Mouse (Mus musculus) megakaryocyte, embryonic 14.5 days (primary cell): Measurements from ENCODE around the gene Pde6d. TPM values are rescaled to one million over a fixed set of nuclear protein-coding genes. Genes with fewer than 3 reads are reported as not detected.

Experiments
- H3K27me3 ChIP-seq: replicated peaks from 2 replicates; pipeline ENCODE3; 2012; ENCODE audit warnings: inconsistent platforms
- H3K36me3 ChIP-seq: replicated peaks from 2 replicates; pipeline ENCODE3; 2012; ENCODE audit warnings: low read length, inconsistent platforms, mixed read lengths
- H3K4me1 ChIP-seq: 2 replicates; pipeline ENCODE4 v1.6.1; 2012; ENCODE audit warnings: inconsistent platforms
- H3K4me3 ChIP-seq: replicated peaks from 2 replicates; pipeline ENCODE3; 2012; ENCODE audit warnings: moderate library complexity, mild to moderate bottlenecking, inconsistent platforms
- H3K9me3 ChIP-seq: 2 replicates; pipeline ENCODE4 v1.6.1; 2012; ENCODE audit warnings: inconsistent platforms
- FLI1 ChIP-seq: IDR thresholded peaks from 2 replicates; pipeline ENCODE4 v1.6.1; 2012; ENCODE audit warnings: low read length, inconsistent platforms, mixed read lengths
- GATA1 ChIP-seq: IDR thresholded peaks from 3 replicates; pipeline ENCODE4 v1.6.1; 2012; ENCODE audit warnings: mixed read lengths, low read length, inconsistent platforms, borderline replicate concordance
- polyA plus RNA-seq: library from polyadenylated mRNA; stranded (reverse); fragments of >175 nt; gene quantifications from 2 replicates; pipeline ENCODE4 v1.2.3, GENCODE M21; 2012; ENCODE audit warnings: low replicate concordance; ENCODE audit not compliant: insufficient read depth

The Pde6d gene
- polyA plus RNA-seq: 24.8 and 45.8 TPM in 2 replicates

GRCm38 (mm10) chr1:86582451-86583096, at the start of gene Pde6d, which contains the start of gene Cops7b:
Gene Pde6d, minus strand, starts transcription at chr1:86582629.
Gene Cops7b, plus strand, starts transcription at chr1:86582904.
- Histone ChIP-seq H3K36me3 (peaks cover 8% of the 10 kb centered on the region), H3K4me1 (peaks cover 44% of the 10 kb centered on the region), H3K9me3 (no peaks in the 10 kb centered on the region), H3K27me3 (no peaks in the 10 kb centered on the region), H3K4me3 (peak within 1 kb of the TSS; percentile 99)
- TF ChIP-seq FLI1: no peak
- no peak for TF ChIP-seq GATA1

DNA sequence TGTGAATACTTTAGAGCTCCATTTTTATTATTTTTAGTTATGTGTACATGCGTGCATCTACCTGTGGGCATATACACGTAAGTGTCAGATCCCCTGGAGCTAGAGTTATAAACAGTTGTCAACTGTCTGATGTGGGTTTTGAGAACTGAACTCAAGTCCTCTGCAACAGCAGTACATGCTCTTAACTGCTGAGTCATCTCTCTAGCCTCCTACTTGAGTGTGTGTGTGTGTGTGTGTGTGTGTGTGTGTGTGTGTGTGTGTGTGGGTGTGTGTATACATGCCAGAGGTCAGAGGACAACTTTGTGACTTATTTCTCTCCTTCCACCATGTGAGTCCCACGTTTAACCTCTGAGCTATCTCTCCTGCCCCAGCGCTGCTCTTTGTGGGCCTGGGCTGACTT, 48.1 kb upstream of the Pde6d start:
- no peak for TF ChIP-seq FLI1
- TF ChIP-seq GATA1: no peak
- Histone ChIP-seq H3K4me1 (peaks cover 18% of the 10 kb centered on the region), H3K9me3 (no peaks in the 10 kb centered on the region), H3K4me3 (no peak overlapping the region), H3K36me3 (no peaks in the 10 kb centered on the region), H3K27me3 (peaks cover 17% of the 10 kb centered on the region)

- TF ChIP-seq FLI1 (no peak), GATA1 (no peak)
- H3K27me3 ChIP-seq: peaks cover 21% of the 10 kb centered on the region
- peaks cover 18% of the 10 kb centered on the region for H3K4me1 ChIP-seq
- H3K36me3 ChIP-seq: no peaks in the 10 kb centered on the region
- peaks cover 2% of the 10 kb centered on the region; the same call in 1 of the 2 replicates for H3K9me3 ChIP-seq
- no peak overlapping the region for H3K4me3 ChIP-seq
Measured at GRCm38 (mm10) chr1:86629936-86630335, 47.5 kb upstream of the Pde6d start.

DNA sequence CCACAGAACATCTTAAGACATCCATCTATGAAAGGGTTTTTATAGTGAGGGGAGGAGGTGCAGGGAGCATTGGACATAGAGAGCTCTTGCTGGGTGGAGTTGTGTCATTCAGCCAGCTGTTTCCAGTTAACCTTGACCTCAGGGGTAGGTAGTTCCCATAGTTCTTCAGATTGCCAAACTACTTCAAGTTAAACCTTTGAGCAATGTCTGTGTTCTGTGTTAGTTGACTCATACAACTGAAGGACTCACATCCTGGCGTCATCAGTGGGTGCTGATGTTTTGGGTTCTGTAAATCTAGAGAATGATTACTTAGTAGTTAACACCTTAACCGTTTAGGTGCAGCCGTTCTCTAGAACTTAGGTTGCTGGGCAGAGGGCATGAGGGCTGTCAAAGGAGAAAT, 45.8 kb upstream of the Pde6d start:
- Histone ChIP-seq H3K4me3 (no peak overlapping the region), H3K27me3 (peaks cover 24% of the 10 kb centered on the region), H3K36me3 (no peaks in the 10 kb centered on the region), H3K4me1 (peaks cover 24% of the 10 kb centered on the region), H3K9me3 (peaks cover 5% of the 10 kb centered on the region)
- no peak for TF ChIP-seq GATA1
- TF ChIP-seq FLI1: no peak

GRCm38 (mm10) chr1:86623001-86624000, 40.9 kb upstream of the Pde6d start:
- no peaks in the 10 kb centered on the region for H3K36me3 ChIP-seq
- peaks cover 11% of the 10 kb centered on the region; the same call in 1 of the 2 replicates for H3K4me1 ChIP-seq
- peaks cover 30% of the 10 kb centered on the region for H3K27me3 ChIP-seq
- TF ChIP-seq FLI1 (no peak), GATA1 (no peak)
- no peak overlapping the region for H3K4me3 ChIP-seq
- peaks cover 5% of the 10 kb centered on the region for H3K9me3 ChIP-seq

GRCm38 (mm10) chr1:86622296-86622695, 39.9 kb upstream of the Pde6d start:
- Histone ChIP-seq H3K36me3 (no peaks in the 10 kb centered on the region), H3K27me3 (peaks cover 28% of the 10 kb centered on the region), H3K4me1 (peaks cover 11% of the 10 kb centered on the region; the same call in 1 of the 2 replicates), H3K9me3 (peaks cover 5% of the 10 kb centered on the region), H3K4me3 (no peak overlapping the region)
- TF ChIP-seq GATA1: no peak
- no peak for TF ChIP-seq FLI1

DNA sequence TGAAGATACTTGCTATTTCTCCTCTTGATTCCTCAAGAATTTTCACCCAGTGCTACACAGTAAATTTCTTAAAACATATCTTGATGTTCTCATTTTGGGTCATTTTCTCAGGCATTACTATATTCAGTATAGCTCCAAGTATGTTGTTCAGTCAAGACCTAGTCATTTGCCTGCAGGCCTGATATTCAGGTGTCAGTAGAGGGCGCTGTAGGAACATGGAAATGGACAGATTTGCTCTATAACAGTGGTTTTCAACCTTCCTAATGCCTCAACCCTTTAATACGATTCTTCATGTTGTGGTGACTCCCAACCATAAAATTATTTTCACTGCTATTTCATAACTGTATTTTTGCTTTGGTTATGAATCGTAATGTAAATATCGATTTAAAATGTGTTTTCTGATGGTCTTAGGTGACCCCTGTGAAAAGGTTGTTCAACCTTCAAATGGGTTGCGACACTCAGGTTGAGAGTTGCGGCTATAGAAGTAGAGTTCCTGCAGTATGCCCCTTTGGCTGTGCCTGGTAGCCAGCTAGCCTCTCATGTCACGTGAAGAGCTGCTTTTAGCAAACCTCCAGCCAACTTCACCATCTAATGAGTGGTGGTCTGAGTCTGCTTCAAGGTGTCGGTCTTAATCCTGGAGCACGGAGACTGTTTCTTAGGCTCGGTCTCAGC, 36.2 kb upstream of the Pde6d start:
- Histone ChIP-seq H3K36me3 (no peaks in the 10 kb centered on the region), H3K9me3 (no peaks in the 10 kb centered on the region), H3K4me3 (no peak overlapping the region), H3K4me1 (peaks cover 15% of the 10 kb centered on the region; the same call in 1 of the 2 replicates), H3K27me3 (peaks cover 20% of the 10 kb centered on the region)
- no peak for TF ChIP-seq GATA1
- TF ChIP-seq FLI1: no peak

GRCm38 (mm10) chr1:86614269-86614668, 31.8 kb upstream of the Pde6d start:
- Histone ChIP-seq H3K36me3 (peaks cover 21% of the 10 kb centered on the region), H3K4me1 (0 out of 2 replicates have a peak, but pooled peaks cover 6% of the 10 kb centered on the region), H3K4me3 (no peak overlapping the region), H3K27me3 (peaks cover 7% of the 10 kb centered on the region), H3K9me3 (no peaks in the 10 kb centered on the region)
- TF ChIP-seq FLI1 (no peak), GATA1 (no peak)

- H3K27me3 ChIP-seq: no peaks in the 10 kb centered on the region
- TF ChIP-seq GATA1: no peak
- TF ChIP-seq FLI1: no peak
- no peak overlapping the region for H3K4me3 ChIP-seq
- H3K36me3 ChIP-seq: peaks cover 42% of the 10 kb centered on the region
- H3K9me3 ChIP-seq: no peaks in the 10 kb centered on the region
- 0 out of 2 replicates have a peak, but pooled peaks cover 6% of the 10 kb centered on the region for H3K4me1 ChIP-seq
Measured at GRCm38 (mm10) chr1:86612081-86612480, 29.7 kb upstream of the Pde6d start.
